Comparison of ENCODE assay signal across 8 mouse cellular contexts in genomic region chr1:40680067-40680867, GRCm38 (mm10). TPM values are rescaled to one million over a fixed set of nuclear protein-coding genes. Genes with fewer than 3 reads are reported as not detected.
A peak's percentile ranks its signal among the peaks of the same experiment; 100 is the strongest.
DNase-seq lines count a peak whose midpoint lies in the region; ATAC-seq lines count a peak whose summit lies in the region.

Gene Slc9a2, plus strand, starts transcription at chr1:40680574.

- peaks cover 91% of the 10 kb centered on the region for H3K27me3 ChIP-seq in heart, embryonic 13.5 days (replicated peaks)
- peaks cover 37% of the 10 kb centered on the region for H3K27me3 ChIP-seq in forebrain, embryonic 11.5 days (ENCODE audit: control insufficient read depth, insufficient read depth, low read length)
- peaks cover 52% of the 10 kb centered on the region for H3K27me3 ChIP-seq in hindbrain, embryonic 15.5 days
- H3K27me3 ChIP-seq in liver, embryonic 13.5 days = peaks cover 64% of the 10 kb centered on the region

- no peak for DNase-seq in heart, adult 9 months (ENCODE audit: low spot score in 2 of 2)
- peak; percentile 81 for DNase-seq in R1 (ENCODE audit: low read depth, low spot score)
- DNase-seq in forebrain, embryonic 11.5 days (ENCODE audit: low spot score) = peak; percentile 55
- DNase-seq in liver, embryonic 13.5 days = no peak
- peak; percentile 7 for DNase-seq in testis, postnatal 14 days (ENCODE audit: low spot score)
- no peak for DNase-seq in right cerebral cortex, postnatal 10 days (ENCODE audit: low spot score in 2 of 2)

- peak within 1 kb of the TSS; percentile 99 for H3K4me2 ChIP-seq in heart, embryonic 13.5 days
- peak within 1 kb of the TSS; percentile 97 for H3K4me2 ChIP-seq in forebrain, embryonic 11.5 days (ENCODE audit: low read depth, low read length, severe bottlenecking)
- H3K4me2 ChIP-seq in hindbrain, embryonic 15.5 days = peak within 1 kb of the TSS; percentile 99
- peak within 1 kb of the TSS; percentile 74 for H3K4me2 ChIP-seq in liver, embryonic 13.5 days

- H3K27ac ChIP-seq in heart, embryonic 13.5 days (replicated peaks) = no peak within 1 kb of the TSS
- no peak within 1 kb of the TSS for H3K27ac ChIP-seq in forebrain, embryonic 11.5 days (ENCODE audit: low read depth, low read length)
- no peak within 1 kb of the TSS for H3K27ac ChIP-seq in hindbrain, embryonic 15.5 days (replicated peaks)
- no peak within 1 kb of the TSS for H3K27ac ChIP-seq in liver, embryonic 13.5 days

- no peak for ATAC-seq in heart, embryonic 13.5 days (ENCODE audit: extremely low read depth, insufficient number of reproducible peaks, low FRiP score, low TSS enrichment)
- no peak for ATAC-seq in forebrain, embryonic 11.5 days (replicated peaks; ENCODE audit: low FRiP score)
- ATAC-seq in hindbrain, embryonic 15.5 days (ENCODE audit: low FRiP score, low read depth) = no peak
- ATAC-seq in liver, embryonic 13.5 days (ENCODE audit: low read depth) = no peak

- H3K4me1 ChIP-seq in heart, embryonic 13.5 days = peaks cover 8% of the 10 kb centered on the region
- H3K4me1 ChIP-seq in forebrain, embryonic 11.5 days (replicated peaks; ENCODE audit: control insufficient read depth, insufficient read depth, low read length) = peaks cover 7% of the 10 kb centered on the region
- H3K4me1 ChIP-seq in hindbrain, embryonic 15.5 days (replicated peaks) = peaks cover 21% of the 10 kb centered on the region
- H3K4me1 ChIP-seq in liver, embryonic 13.5 days (replicated peaks) = peaks cover 7% of the 10 kb centered on the region; the same call in 1 of the 2 replicates

- no peaks in the 10 kb centered on the region for H3K9me3 ChIP-seq in heart, embryonic 13.5 days
- no peaks in the 10 kb centered on the region for H3K9me3 ChIP-seq in forebrain, embryonic 11.5 days (ENCODE audit: control insufficient read depth, low read length)
- no peaks in the 10 kb centered on the region for H3K9me3 ChIP-seq in hindbrain, embryonic 15.5 days
- H3K9me3 ChIP-seq in liver, embryonic 13.5 days (replicated peaks) = no peaks in the 10 kb centered on the region

- H3K9ac ChIP-seq in heart, embryonic 13.5 days = peak within 1 kb of the TSS; percentile 75
- H3K9ac ChIP-seq in forebrain, embryonic 11.5 days (ENCODE audit: low read length) = peak within 1 kb of the TSS; percentile 41
- H3K9ac ChIP-seq in hindbrain, embryonic 15.5 days = peak within 1 kb of the TSS; percentile 45
- no peak within 1 kb of the TSS for H3K9ac ChIP-seq in liver, embryonic 13.5 days

- WGBS in heart, embryonic 13.5 days = 2% methylated on average over 25 of the region's 25 CpGs
- WGBS in forebrain, embryonic 11.5 days = 5% methylated on average over 25 of the region's 25 CpGs
- 2% methylated on average over 25 of the region's 25 CpGs for WGBS in hindbrain, embryonic 15.5 days
- 2% methylated on average over 25 of the region's 25 CpGs for WGBS in liver, embryonic 13.5 days (ENCODE audit: insufficient replicate concordance)

- no peaks in the 10 kb centered on the region for H3K36me3 ChIP-seq in heart, embryonic 13.5 days
- no peaks in the 10 kb centered on the region for H3K36me3 ChIP-seq in forebrain, embryonic 11.5 days (ENCODE audit: control insufficient read depth, insufficient read depth, low read length)
- H3K36me3 ChIP-seq in hindbrain, embryonic 15.5 days = no peaks in the 10 kb centered on the region
- H3K36me3 ChIP-seq in liver, embryonic 13.5 days = no peaks in the 10 kb centered on the region

- H3K4me3 ChIP-seq in heart, embryonic 13.5 days = peak within 1 kb of the TSS; percentile 72
- H3K4me3 ChIP-seq in forebrain, embryonic 11.5 days (ENCODE audit: low read depth, low read length) = peak within 1 kb of the TSS; percentile 54
- peak within 1 kb of the TSS; percentile 57 for H3K4me3 ChIP-seq in hindbrain, embryonic 15.5 days
- H3K4me3 ChIP-seq in liver, embryonic 13.5 days (replicated peaks) = peak within 1 kb of the TSS; percentile 56

RNA-seq across cellular contexts. Expression of gene Slc9a2, which starts in this region (rescaled TPM):
- polyA plus RNA-seq in heart, embryonic 13.5 days (2015; fragmentation: Nextera tagmentation; extraction: Ambion mirVana) = 0.08 and 0.19 TPM in 2 replicates
- polyA plus RNA-seq in forebrain, embryonic 11.5 days (2014; fragmentation: Nextera tagmentation; extraction: Ambion mirVana) = 0.07 TPM in 1 of 2 replicates, not detected in the other
- polyA plus RNA-seq in hindbrain, embryonic 15.5 days (2015; fragmentation: Nextera tagmentation; extraction: Ambion mirVana) = 0.39 and 0.62 TPM in 2 replicates
- not detected in 2 replicates for polyA plus RNA-seq in liver, embryonic 13.5 days (2015; fragmentation: Nextera tagmentation; extraction: Ambion mirVana)

Comparison
In these comparisons a context has a peak if more than half of its experiments do, and no peak if none do; other contexts are left out.
1. Peak in DNase-seq, H3K4me3 ChIP-seq, H3K9ac ChIP-seq and H3K4me2 ChIP-seq in forebrain, embryonic 11.5 days; RNA of the gene not detected or under 1 TPM.
2. DNase-seq: peak in R1 (single experiment) and testis, postnatal 14 days (single experiment); none in heart, adult 9 months (0 of 2), liver, embryonic 13.5 days (single experiment) and right cerebral cortex, postnatal 10 days (0 of 2).
3. Peak in every context shown above with its lines, with median percentiles within 50 percentile points of each other: H3K4me2 ChIP-seq and H3K4me3 ChIP-seq.